Mouse (Mus musculus) neural tube, embryonic 14.5 days (tissue): ENCODE results near the gene Hs1bp3. TPM values are rescaled to one million over a fixed set of nuclear protein-coding genes. Genes with fewer than 3 reads are reported as not detected.

Experiments
- ATAC-seq: fragments of 200-750 bp; cut with Nextera tagmentation; 2 replicates; pipeline ENCODE4 v1.8.0; 2017; ENCODE audit warnings: low read depth, mild to moderate bottlenecking, moderate TSS enrichment, moderate library complexity
- H3K27ac ChIP-seq: fragments of 300-500 bp; sonication (generic); 2 replicates; pipeline ENCODE4 v1.5.1; 2014; ENCODE audit warnings: low read depth, mild to moderate bottlenecking, control low read depth, low read length, moderate library complexity, mixed read lengths
- H3K27me3 ChIP-seq: fragments of 300-500 bp; sonication (generic); 2 replicates; pipeline ENCODE4 v1.6.1; 2014; ENCODE audit warnings: low read length; ENCODE audit not compliant: control insufficient read depth, insufficient read depth
- H3K36me3 ChIP-seq: fragments of 300-500 bp; sonication (generic); 2 replicates; pipeline ENCODE4 v1.6.1; 2014; ENCODE audit warnings: low read length, mixed read lengths; ENCODE audit not compliant: control insufficient read depth, insufficient read depth
- H3K4me1 ChIP-seq: fragments of 300-500 bp; sonication (generic); 2 replicates; pipeline ENCODE4 v1.6.1; 2014; ENCODE audit warnings: low read length; ENCODE audit not compliant: control insufficient read depth, insufficient read depth
- H3K4me2 ChIP-seq: fragments of 300-500 bp; sonication (generic); 2 replicates; pipeline ENCODE4 v1.6.1; 2014; ENCODE audit warnings: mild to moderate bottlenecking, low read depth, low read length, control low read depth
- H3K4me3 ChIP-seq: fragments of 300-500 bp; sonication (generic); 2 replicates; pipeline ENCODE4 v1.5.1; 2014; ENCODE audit warnings: low read depth, low read length, control low read depth, mixed read lengths
- H3K9ac ChIP-seq: fragments of 300-500 bp; sonication (generic); replicated peaks from 2 replicates; pipeline ENCODE4 v1.6.1; 2014; ENCODE audit warnings: low read depth, mild to moderate bottlenecking, control low read depth, low read length, mixed read lengths
- H3K9me3 ChIP-seq: fragments of 300-500 bp; sonication (generic); 2 replicates; pipeline ENCODE4 v1.6.1; 2016; ENCODE audit warnings: low read length; ENCODE audit not compliant: control insufficient read depth
- WGBS: fragments of 180-500 bp; shearing (Covaris S2); extraction: QIAGEN DNeasy Blood & Tissue Kit; methylation state at CpG from one replicate; pipeline ENCODE4 v1.1.7; 2014; 5-methylcytosine and 5-hydroxymethylcytosine counted together
- polyA plus RNA-seq: library from polyadenylated mRNA; unstranded; fragments of >200 nt; fragmentation: Nextera tagmentation; extraction: Ambion mirVana; gene quantifications from 2 replicates; pipeline ENCODE4 v1.2.1, GENCODE M21; 2014

Hs1bp3 gene
- polyA plus RNA-seq, 1 experiment from 2014 or later = 6.2 TPM

- 88% methylated on average over 5 of the region's 5 CpGs for WGBS
- no peaks in the 10 kb centered on the region for H3K9me3 ChIP-seq
- no peak for ATAC-seq
- no peak overlapping the region for H3K27ac ChIP-seq
- H3K9ac ChIP-seq = no peak overlapping the region
- H3K4me3 ChIP-seq = no peak overlapping the region
- H3K36me3 ChIP-seq = peaks cover under 1% of the 10 kb centered on the region; the same call in 1 of the 2 replicates
- H3K4me1 ChIP-seq = peaks cover 10% of the 10 kb centered on the region
- H3K4me2 ChIP-seq = no peak overlapping the region
- H3K27me3 ChIP-seq = no peaks in the 10 kb centered on the region
Measured at GRCm38 (mm10) chr12:8316541-8316940, 3.3 kb downstream of the Hs1bp3 start.

GRCm38 (mm10) chr12:8320084-8320713 lies 7.0 kb downstream of the Hs1bp3 start:
- Histone ChIP-seq H3K36me3 (peaks cover 5% of the 10 kb centered on the region; the same call in 1 of the 2 replicates), H3K4me1 (no peaks in the 10 kb centered on the region), H3K9ac (no peak overlapping the region), H3K4me3 (no peak overlapping the region), H3K9me3 (no peaks in the 10 kb centered on the region), H3K27ac (no peak overlapping the region), H3K4me2 (no peak overlapping the region), H3K27me3 (no peaks in the 10 kb centered on the region)
- peak; percentile 59 for ATAC-seq
- 40% methylated on average over 5 of the region's 5 CpGs for WGBS

DNA sequence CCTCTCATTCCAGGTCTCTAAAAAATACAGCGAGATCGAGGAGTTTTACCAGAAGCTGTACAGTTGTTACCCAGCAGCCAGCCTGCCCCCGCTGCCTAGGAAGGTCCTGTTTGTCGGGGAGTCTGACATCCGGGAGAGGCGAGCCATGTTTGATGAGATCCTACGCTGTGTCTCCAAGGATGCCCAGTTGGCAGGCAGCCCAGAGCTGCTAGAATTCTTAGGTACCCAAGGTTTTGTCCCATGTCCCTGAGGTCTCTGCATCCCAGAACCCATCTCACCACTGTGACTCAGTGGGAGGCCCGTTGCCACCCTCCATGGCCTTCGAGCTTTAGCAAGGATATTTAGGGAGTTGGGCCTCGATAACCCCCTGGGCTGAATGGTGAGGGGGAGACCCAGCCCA lies 8.3 kb downstream of the Hs1bp3 start:
- WGBS = 76% methylated on average over 10 of the region's 10 CpGs
- H3K4me1 ChIP-seq = no peaks in the 10 kb centered on the region
- H3K4me3 ChIP-seq = no peak overlapping the region
- no peak overlapping the region for H3K9ac ChIP-seq
- H3K36me3 ChIP-seq = peaks cover 5% of the 10 kb centered on the region; the same call in 1 of the 2 replicates
- H3K27me3 ChIP-seq = no peaks in the 10 kb centered on the region
- no peak for ATAC-seq
- no peak overlapping the region for H3K4me2 ChIP-seq
- H3K27ac ChIP-seq = no peak overlapping the region
- no peaks in the 10 kb centered on the region for H3K9me3 ChIP-seq

DNA sequence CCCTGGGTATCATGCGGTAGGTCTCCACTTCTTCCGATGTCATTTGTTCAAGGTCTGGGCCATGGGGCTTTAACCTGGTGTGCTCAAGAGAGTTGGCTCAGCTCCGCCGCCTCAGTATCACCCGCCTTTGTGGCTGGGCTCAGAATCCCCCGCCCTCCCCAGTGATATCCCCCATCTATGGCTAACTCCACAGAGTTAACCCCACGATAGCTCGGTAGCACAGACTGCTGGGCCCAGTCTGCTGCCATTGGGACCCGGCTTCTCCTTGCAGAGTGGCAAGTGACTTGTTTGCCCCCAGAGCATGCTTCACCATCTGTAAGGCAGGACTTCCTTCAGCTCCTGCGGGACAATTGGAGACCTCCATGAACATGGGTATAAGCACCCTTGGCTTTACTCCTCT lies 10.9 kb downstream of the Hs1bp3 start:
- Histone ChIP-seq H3K36me3 (peaks cover 5% of the 10 kb centered on the region; the same call in 1 of the 2 replicates), H3K9ac (no peak overlapping the region), H3K27me3 (no peaks in the 10 kb centered on the region), H3K4me1 (peaks cover 7% of the 10 kb centered on the region), H3K27ac (no peak overlapping the region), H3K4me2 (no peak overlapping the region), H3K9me3 (no peaks in the 10 kb centered on the region), H3K4me3 (no peak overlapping the region)
- WGBS = 92% methylated on average over 10 of the region's 10 CpGs
- ATAC-seq = no peak

- Histone ChIP-seq H3K27ac (no peak overlapping the region), H3K9ac (no peak overlapping the region), H3K9me3 (no peaks in the 10 kb centered on the region), H3K4me2 (no peak overlapping the region), H3K36me3 (peaks cover 5% of the 10 kb centered on the region; the same call in 1 of the 2 replicates), H3K4me3 (no peak overlapping the region), H3K27me3 (no peaks in the 10 kb centered on the region), H3K4me1 (peaks cover 7% of the 10 kb centered on the region)
- whole genome bisulfite sequencing = 91% methylated on average over 13 of the region's 13 CpGs
- ATAC-seq = no peak
Measured at GRCm38 (mm10) chr12:8325245-8325942, 12.2 kb downstream of the Hs1bp3 start.

DNA sequence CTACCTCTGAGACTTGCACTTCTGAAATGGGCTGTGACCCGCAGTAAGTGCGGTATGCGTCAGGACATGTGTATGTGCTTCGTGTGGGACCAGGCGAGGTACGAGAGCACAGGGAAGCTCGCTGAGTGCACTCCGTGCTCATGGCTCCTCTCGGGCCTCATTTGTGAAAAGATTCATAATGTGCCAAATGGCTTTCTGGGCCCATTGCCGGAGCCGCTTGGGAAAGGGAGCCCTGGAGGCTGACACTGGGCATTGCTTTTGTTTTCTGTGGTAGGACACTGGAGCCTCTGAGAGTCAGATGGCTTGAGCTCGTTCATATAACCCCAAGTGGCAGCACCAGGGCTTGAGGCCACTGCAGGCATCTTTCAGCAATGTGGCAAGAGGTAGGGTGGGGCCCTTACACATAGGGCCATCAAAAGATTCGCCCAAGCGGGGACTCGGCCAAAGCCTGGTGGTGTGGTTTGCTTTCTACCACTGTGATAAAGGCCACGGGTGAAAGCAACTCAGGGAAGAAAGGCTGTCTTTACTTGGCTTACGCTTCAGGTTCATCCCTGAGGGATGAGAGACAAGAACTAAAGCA lies 12.8 kb downstream of the Hs1bp3 start:
- no peak for ATAC-seq

DNA sequence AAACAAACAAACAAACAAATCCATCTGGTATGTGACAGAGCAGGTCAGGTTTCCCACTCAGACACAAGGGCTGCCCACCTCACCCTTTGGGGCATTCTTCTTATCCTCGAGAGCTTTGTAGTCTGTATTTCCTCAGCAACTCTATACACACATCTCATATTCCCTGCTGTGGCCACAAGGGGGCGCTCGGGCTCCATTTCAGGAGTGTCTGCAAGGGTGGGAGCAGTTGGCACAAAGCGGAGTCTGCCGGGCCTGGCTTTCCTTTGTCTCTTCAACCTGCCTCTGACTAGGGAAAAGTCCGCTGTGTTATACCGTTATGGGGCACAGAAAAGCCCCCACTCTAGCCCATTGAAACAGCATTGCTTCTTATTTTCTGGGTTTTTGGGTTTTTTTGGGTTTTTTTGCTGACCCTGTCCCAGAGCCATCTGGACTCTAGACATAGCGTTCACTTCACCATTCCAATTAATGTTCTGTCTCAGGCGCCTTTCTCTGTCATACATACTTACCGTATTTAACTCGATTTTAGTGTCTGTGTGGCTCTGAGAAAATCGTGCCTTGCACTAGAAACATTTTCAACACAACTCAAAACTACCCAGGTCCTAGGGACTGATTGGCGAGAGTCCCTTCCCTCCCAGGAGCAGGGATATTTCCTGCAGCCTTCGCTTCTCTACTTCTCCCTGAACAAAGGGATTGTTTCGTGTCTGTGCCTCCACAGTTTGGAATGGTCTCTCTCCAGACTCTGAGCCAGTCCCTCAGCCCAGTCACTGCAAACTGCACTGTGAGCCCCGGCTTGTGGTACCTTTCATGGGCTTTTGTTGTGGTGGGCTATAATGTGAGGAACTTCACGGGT lies 13.8 kb downstream of the Hs1bp3 start:
- Histone ChIP-seq H3K36me3 (peaks cover under 1% of the 10 kb centered on the region; the same call in 1 of the 2 replicates), H3K4me2 (0 out of 2 replicates have a peak overlapping the region, but pooled peaks have one; percentile 6), H3K9me3 (no peaks in the 10 kb centered on the region), H3K9ac (peak overlapping the region; percentile 51), H3K27ac (peak overlapping the region; percentile 73), H3K4me3 (no peak overlapping the region), H3K4me1 (peaks cover 7% of the 10 kb centered on the region), H3K27me3 (no peaks in the 10 kb centered on the region)
- WGBS = 13% methylated on average over 17 of the region's 17 CpGs
- ATAC-seq = peak; percentile 95

More for the DNA sequence above, 12.8 kb downstream of the Hs1bp3 start:
- Histone ChIP-seq H3K4me3 (no peak overlapping the region), H3K4me1 (peaks cover 7% of the 10 kb centered on the region), H3K4me2 (no peak overlapping the region), H3K9ac (no peak overlapping the region; the same call in 1 of the 2 replicates), H3K27ac (no peak overlapping the region), H3K36me3 (peaks cover 5% of the 10 kb centered on the region; the same call in 1 of the 2 replicates), H3K27me3 (no peaks in the 10 kb centered on the region), H3K9me3 (no peaks in the 10 kb centered on the region)
- 79% methylated on average over 17 of the region's 17 CpGs for WGBS

- Histone ChIP-seq H3K4me3 (no peak overlapping the region), H3K4me2 (no peak overlapping the region), H3K9me3 (no peaks in the 10 kb centered on the region), H3K27me3 (no peaks in the 10 kb centered on the region), H3K9ac (peak overlapping the region; percentile 51), H3K27ac (peak overlapping the region; percentile 73), H3K36me3 (no peaks in the 10 kb centered on the region), H3K4me1 (peaks cover 7% of the 10 kb centered on the region)
- ATAC-seq = no peak
- WGBS = 28% methylated on average over 1 of the region's 1 CpGs
Measured at GRCm38 (mm10) chr12:8327675-8328053, 14.4 kb downstream of the Hs1bp3 start.
